Mouse (Mus musculus): ENCODE measurements around the gene Limch1.

DNA sequence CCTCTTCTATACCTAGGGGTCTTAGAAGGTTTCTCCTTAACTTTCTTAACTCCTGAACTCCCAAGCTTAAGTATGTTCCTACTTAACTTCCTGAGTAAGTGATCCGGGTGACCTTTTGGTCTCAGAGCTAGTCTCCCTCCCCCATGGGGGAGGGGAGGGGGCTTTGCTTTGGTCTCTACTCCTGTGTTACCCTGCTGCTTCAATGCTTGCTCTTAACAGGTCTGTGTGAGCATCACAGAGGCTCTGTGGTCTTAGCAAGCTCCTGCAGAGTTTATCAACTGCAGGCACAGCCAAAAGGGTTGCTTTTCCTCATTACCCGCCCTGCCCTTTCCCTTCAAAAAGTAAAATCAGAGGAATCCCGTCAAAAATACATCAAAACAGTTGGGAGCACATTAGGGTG, 250.5 kb downstream of the Limch1 start:
- TF ChIP-seq CTCF (IDR thresholded peaks at IDR 0.05; ENCODE audit: low read depth, low read length) (no peak), EP300 (IDR thresholded peaks at IDR 0.05; ENCODE audit: insufficient read depth, low read depth, low read length) (no peak), POLR2A (IDR thresholded peaks at IDR 0.05; ENCODE audit: insufficient read depth, low read length) (no peak)
